Mouse (Mus musculus) cerebellum, adult 11 months (tissue): ENCODE data around the gene Stxbp2.
"Not testable (repeated sequence)": the region's sequence is repeated elsewhere in the genome, so short reads cannot be mapped to it uniquely, and the experiment has no call there.

ENCODE experiments used
- DNase-seq: peaks from one replicate; pipeline ENCODE4 v3.0.0; 2022

Stxbp2 gene

GRCm38 (mm10) chr8:3630647-3631477 lies at the start of gene Stxbp2:
Gene Stxbp2 (plus strand): TSS chr8:3630955.
- DNase-seq: peak; percentile 80

GRCm38 (mm10) chr8:3581961-3582360 lies 48.8 kb upstream of the Stxbp2 start:
- DNase-seq: not testable (repeated sequence)

- no peak for DNase-seq
Measured at GRCm38 (mm10) chr8:3586452-3586851, 44.3 kb upstream of the Stxbp2 start.

DNA sequence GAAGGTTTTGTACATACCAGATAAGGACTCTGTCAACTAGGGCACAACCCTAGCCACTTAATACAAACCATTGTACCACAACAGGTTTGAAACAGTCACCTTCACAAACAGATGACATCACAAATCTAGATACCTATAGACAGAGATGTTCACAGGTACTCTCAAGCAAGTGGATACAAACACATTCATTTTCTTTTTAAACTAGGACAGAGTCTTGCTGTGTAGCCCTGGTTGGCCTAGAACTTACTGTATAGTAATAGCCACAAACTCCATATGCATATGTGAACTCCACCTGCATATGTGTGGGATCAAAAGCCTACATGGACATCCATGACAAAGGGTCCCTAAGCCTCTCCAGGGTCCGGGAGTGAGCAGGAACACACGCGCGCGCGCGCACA lies 43.8 kb upstream of the Stxbp2 start, which contains the start of gene Camsap3:
Gene Camsap3, plus strand, starts transcription at position 301 of the 398 bp plus-strand sequence.
- DNase-seq: no peak

DNA sequence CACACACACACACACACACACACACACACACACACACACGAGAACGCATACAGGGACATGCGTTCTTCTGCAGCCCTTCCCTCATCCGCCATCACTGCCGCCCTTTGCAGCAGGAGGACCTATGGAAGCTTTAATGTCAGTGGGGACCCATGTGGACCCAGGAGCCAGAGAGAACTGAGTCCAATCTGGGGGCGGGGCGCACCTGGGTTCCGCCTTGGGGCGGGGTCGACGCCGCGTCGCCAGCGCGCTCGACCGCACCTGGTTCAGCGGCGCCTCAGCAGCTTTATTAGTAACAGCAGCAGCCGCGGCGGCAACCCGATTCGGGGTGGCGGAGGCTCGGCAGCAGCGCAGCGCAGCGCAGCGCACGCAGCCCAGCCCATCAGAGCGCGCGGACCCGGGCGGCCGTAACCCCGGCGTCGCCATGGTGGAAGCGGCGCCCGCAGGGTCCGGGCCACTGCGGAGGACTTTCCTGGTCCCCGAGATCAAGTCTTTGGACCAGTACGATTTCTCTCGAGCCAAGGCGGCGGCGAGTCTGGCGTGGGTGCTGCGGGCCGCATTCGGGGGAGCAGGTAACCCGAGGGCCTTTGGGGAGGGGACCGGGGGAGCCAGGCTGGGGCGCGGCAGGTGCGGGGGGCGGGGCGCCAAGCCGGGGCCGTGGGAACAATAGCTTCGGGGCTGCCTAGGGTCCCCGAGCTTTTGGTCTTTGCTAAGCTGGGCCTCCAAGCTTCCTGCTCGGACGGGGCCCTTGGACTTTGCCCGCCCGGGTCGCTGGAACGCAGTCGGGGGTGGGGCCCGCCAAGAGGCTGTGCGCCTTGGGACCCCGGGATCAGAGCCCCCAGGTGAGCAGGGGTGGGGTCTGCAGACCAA lies 43.1 kb upstream of the Stxbp2 start:
- DNase-seq: peak; percentile 72

- no peak for DNase-seq
Measured at GRCm38 (mm10) chr8:3588258-3588633, 42.5 kb upstream of the Stxbp2 start.

DNA sequence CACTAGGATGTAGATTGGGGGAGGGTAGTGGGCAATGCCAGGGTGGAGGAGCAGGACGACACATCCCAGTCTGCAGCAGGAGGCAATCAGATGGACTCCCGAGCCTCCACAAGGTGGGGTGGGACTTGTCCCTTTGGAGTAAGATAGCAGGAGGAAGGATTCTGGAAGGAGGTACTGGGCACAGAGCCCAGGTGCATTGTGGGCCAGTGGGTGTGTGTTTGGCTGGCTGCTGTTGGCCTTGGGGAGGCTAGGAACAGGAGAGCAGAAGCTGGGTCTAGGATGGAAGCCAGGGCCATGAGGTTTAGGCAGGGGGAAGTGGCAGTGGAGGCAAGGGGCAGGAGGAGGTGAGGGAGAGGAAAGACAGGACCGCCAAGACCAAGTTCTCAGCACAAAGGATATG lies 37.3 kb upstream of the Stxbp2 start:
- no peak for DNase-seq

- no peak for DNase-seq
Measured at GRCm38 (mm10) chr8:3594466-3594865, 36.3 kb upstream of the Stxbp2 start.

- DNase-seq: no peak
Measured at GRCm38 (mm10) chr8:3598054-3598453, 32.7 kb upstream of the Stxbp2 start.

DNA sequence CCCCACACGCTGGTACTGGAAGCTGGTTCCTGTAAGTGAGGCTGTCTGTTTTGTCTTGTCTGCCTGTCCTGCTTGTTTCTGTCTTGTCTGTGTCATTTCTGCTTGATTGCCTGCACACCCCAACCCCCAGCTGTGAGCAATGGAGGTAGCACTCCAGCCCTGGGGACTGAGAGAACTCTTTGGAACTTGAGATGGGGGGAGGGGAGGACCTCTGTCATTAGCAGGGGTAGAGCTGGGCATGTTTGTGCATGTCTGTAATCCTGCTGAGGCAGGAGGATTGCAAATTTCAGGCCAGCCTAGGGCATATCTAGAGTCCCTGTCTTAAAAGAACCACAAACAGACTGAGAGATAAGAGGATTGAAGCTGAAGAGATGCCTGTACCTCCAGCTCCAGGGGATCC lies 31.5 kb upstream of the Stxbp2 start:
- no peak for DNase-seq

DNA sequence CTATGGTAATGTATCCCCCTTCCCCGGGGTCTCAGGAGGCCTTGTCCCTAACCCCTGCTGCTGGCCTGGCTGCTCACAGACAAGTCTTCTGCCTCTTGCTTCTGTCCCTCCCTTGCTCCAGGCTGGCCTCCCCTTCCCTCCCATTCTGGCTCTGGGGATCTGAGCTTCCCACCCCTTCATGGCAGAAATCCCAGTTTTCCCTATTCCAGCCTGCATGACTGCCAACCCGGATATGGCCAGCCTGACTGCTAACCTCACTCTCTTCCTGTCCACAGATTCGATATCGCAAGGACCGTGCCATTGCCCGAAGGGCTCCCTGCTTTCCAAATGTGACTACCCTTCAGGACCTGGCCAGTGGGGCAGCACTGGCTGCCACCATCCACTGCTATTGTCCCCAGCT lies 30.4 kb upstream of the Stxbp2 start:
- no peak for DNase-seq

DNA sequence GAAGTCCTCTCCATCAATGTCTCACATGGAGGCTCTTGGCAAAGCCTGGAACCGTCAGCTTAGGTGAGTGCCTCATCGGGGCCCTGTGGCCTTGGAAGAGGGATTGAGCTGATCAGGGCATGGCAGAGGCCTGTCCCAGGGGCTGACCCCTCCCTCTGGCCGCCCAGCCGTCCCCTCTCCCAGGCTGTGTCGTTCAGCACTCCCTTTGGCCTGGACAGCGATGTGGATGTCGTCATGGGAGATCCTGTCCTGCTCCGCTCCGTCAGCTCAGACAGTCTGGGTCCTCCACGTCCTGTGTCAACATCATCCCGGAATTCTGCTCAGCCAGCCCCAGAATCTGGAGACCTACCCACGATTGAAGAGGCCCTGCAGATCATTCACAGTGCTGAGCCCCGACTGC lies 27.3 kb upstream of the Stxbp2 start:
- no peak for DNase-seq

DNA sequence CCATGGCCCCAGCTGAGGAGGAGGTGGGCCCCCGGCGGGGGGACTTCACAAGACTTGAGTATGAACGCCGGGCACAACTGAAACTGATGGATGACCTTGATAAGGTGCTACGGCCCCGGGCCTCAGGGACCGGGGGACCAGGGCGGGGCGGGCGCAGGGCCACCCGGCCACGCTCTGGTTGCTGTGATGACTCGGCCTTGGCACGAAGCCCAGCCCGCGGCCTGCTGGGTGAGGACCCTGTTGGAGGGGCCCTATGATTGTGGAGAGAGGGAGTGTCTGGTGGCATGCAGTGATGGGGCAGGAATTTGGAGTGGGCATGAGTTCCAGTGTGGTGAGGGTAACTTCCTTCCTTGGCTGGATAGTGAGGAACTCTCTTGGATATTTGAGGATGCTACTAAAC lies 24.2 kb upstream of the Stxbp2 start:
- DNase-seq: no peak

DNA sequence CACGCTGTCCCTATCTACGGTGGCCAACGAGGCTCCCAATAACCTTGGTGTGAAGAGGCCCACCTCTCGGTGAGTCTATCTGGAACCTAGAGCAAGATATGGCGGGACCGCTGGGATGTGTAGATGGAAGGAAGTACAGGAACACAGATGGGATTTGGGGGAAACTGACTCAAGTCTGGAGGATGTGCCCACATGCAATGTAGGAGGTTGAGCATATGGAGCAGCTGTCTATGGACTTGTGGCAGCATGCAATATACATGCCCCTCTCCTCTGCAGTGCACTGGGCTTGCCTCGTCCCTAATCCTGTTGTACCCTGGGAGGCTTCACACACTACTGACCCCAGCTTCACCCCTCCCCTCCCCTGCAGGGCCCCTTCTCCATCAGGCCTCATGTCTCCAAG lies 22.9 kb upstream of the Stxbp2 start:
- no peak for DNase-seq

DNA sequence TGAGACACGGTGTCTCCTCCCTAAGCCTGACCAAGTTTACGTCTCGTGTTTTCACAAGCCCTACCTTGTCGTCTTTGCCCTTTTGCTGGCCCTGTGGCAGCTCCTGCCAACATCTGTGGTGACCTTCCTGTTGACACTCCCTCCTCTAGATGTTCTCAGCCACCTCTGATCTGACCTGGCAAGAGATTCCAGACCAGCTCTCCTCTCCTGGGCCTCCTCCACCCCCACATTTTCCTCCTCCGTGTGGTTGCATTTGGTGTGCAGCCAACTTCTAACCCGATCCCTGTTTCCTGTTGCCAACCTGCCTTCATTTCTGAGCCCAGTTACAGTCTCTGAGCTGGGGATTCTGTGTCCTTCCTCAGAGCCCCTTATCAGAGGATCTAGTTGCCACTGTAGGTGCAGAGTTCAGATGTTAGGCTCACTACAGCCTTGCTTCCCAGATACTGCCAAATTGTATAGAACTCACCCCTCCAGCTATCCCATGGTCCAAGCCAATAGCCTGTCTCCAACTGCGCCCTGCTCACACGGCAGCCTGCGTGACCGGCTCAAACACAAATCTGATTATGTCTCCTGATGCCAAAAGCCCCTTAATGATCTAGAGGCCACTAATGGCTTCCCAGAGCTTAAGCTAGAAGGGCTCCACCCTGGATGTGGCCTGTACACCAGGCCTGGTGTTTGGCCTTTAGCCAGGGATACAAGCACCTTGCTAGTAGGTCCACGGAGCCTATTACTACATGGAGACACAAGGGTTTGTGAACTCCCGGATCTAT lies 21.5 kb upstream of the Stxbp2 start:
- DNase-seq: no peak

DNA sequence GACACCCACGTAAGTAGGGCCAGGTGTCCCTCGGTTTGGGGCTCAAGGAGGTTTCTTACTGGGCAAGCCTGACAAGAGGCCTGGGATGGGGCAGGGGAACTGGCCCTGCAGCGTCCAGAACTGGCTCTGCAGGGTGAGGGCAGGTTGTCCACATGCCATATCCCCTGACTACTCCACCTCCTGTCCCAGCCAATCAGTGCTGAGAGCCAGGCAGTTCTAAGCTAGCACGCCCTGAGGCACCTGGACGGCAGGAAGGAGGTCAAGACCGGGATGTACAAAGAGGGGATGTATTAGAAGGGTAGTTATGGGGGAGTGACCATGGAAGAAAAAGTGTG lies 21.0 kb upstream of the Stxbp2 start:
- no peak for DNase-seq

DNA sequence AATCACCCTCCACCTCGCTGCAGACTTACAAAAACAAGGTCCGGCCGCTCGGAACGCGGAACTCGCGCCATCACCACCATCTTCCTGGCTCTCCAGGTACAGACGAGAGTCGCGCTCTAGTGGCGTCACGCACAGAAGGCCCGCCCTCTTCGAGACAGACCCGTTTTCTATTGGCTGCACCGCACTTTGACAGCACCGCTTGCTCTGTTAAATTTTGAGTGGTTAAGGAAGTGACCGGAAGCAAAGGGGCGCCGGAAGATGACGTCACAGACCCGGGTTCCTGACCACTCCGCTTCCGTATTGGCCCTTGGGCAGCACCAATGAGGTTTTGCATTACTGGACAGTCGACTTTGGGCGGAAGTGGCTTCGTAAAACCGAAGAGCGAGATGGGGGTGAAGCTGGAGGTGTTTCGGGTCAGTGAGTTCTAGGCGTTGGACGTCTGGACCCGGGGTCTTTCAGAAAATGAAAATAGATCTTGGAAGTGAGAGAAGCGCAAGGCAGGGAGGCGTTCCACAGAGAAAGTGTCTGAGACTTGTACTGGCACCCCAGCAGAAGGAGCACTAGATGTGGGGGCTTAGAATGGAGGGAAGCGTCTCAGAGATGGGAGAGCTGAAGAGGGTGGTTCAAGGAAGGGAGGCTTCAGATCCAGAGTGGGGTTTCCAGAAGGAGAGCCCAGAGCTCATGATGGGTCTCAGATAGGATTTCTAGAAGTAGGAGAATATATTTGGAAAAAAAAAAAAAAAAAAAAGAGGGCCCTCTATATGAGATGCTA lies 9.4 kb upstream of the Stxbp2 start, which contains the start of the genes Xab2 and Pet100:
Gene Xab2, minus strand, starts transcription at position 118 of the 772 bp plus-strand sequence.
Gene Pet100, plus strand, starts transcription at position 350 of the 772 bp plus-strand sequence.
- DNase-seq: peak; percentile 98

GRCm38 (mm10) chr8:3622119-3622518 lies 8.6 kb upstream of the Stxbp2 start:
- DNase-seq: no peak

GRCm38 (mm10) chr8:3625445-3625844 lies 5.3 kb upstream of the Stxbp2 start, which contains the start of gene Pcp2:
Gene Pcp2 (minus strand): TSS chr8:3625545.
- DNase-seq: no peak

- no peak for DNase-seq
Measured at GRCm38 (mm10) chr8:3626971-3627370, 3.8 kb upstream of the Stxbp2 start.

GRCm38 (mm10) chr8:3628014-3628413 lies 2.7 kb upstream of the Stxbp2 start:
- DNase-seq: no peak

- DNase-seq: no peak
Measured at GRCm38 (mm10) chr8:3631478-3631875, 722 bp downstream of the Stxbp2 start.
